Mouse (Mus musculus) right cerebral cortex, adult 18-20 months (tissue): Measurements from ENCODE around the gene Pxk.

Experiments used
- DNase-seq: peaks from one replicate; pipeline ENCODE4 v3.0.0; 2022; ENCODE audit warnings: mixed read lengths

Gene Pxk

GRCm38 (mm10) chr14:8207105-8207504, 109.1 kb downstream of the Pxk start:
- DNase-seq, result no peak

- DNase-seq, result no peak
Measured at GRCm38 (mm10) chr14:8207543-8207942, 109.5 kb downstream of the Pxk start.

DNA sequence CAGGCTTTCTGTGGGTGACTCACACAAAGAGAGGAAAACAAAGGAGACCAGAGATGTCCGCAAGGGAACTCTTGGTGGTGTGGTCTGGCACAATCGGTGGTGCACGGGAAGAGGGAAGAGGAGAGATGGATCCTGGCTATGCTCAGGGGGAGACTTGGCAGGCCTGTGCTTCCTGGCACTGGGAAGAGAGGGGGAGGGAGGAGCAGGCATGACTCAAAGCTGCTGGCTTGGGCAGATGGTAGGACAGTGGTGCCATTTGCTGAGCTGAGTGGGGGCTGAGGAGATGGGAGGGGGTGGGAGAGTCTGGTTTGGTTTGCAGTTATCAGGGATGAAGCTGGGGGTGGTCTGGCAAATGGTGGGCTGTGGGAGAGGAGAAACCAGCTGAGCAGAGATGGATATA, 110.9 kb downstream of the Pxk start:
- DNase-seq, result peak; percentile 90

GRCm38 (mm10) chr14:8209896-8210295, 111.9 kb downstream of the Pxk start:
- DNase-seq, result no peak

- no peak for DNase-seq
Measured at GRCm38 (mm10) chr14:8212996-8213395, 115.0 kb downstream of the Pxk start.

- DNase-seq, result peak; percentile 99
Measured at GRCm38 (mm10) chr14:8213803-8214224, 115.8 kb downstream of the Pxk start, which contains the start of gene Kctd6. Gene Kctd6, plus strand, starts transcription at chr14:8214140.
